Mouse (Mus musculus) gastrocnemius, adult 2 months (tissue): ENCODE results near the gene Six1. TPM values are rescaled to one million over a fixed set of nuclear protein-coding genes. Genes with fewer than 3 reads are reported as not detected.
"Not testable (repeated sequence)": the region's sequence is repeated elsewhere in the genome, so short reads cannot be mapped to it uniquely, and the experiment has no call there.

ENCODE experiments used
- DNase-seq: peaks from one replicate; pipeline ENCODE4 v3.0.0; 2022
- H3K27ac ChIP-seq: fragments of 200-600 bp; 2 replicates; pipeline ENCODE4 v1.8.1; 2022; ENCODE audit warnings: mild to moderate bottlenecking
- H3K4me3 ChIP-seq: fragments of 200-600 bp; 2 replicates; pipeline ENCODE4 v1.8.1; 2022; ENCODE audit warnings: mild to moderate bottlenecking, moderate library complexity
- CTCF ChIP-seq: fragments of 200-600 bp; IDR thresholded peaks from 2 replicates; pipeline ENCODE4 v1.8.1; 2022; ENCODE audit warnings: antibody characterized with exemption, mild to moderate bottlenecking, moderate library complexity
- intact Hi-C: fragments of 180-260 bp; cut with DNase I; formaldehyde crosslinking; loops from one replicate; pipeline ENCODE4 v1.15.1; 2025
- total RNA-seq, 2 experiments: library from RNA; stranded (reverse); gene quantifications; 2 replicates each; pipeline ENCODE4 v1.2.3; 2021

Six1 gene
- total RNA-seq, 2 experiments from 2014 or later = 59.8 to 68.4 TPM

DNA sequence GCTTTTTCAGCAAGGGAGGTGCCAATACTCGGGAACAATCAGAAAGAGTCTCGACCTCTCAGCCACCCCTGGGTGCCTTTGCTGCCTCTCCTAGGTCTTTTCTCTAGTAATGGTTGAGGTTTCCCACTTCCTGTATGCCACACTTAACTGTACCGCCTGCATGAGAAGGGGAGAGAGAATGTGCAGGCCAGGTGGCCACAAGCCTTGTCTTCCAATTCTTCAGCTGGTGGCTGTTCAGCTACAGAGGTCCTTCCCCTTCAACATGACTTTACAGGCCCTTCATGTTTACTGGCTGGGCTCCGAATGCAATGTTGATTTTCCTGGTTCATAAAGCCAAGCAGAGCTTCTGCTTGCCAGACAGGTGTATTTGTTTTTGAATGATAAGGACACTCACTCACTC lies 39.4 kb downstream of the Six1 start:
- no peak for DNase-seq
- H3K4me3 ChIP-seq = no peak overlapping the region
- no peak for TF ChIP-seq CTCF
- H3K27ac ChIP-seq = no peak overlapping the region
- intact Hi-C loops = no loop called here

DNA sequence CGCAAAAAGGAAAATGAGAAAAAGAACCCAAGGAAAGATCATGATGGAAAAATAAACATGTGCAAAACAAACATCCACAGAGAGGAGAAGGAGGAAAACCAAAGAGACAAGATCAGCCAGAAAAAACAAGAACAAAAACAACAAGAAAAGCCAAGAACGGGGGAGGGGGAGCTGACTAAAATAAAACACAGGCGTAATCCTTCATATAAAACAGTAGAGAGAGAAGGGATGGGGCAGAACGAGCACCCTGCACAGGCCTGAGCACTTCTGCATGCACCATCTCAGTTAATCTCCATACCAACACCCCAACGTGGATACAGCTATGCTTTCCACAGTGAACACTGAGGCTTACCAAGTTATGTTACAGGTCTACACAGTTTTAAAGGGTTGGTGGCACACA lies 40.9 kb downstream of the Six1 start:
- intact Hi-C loops = no loop called here
- TF ChIP-seq CTCF = no peak
- H3K27ac ChIP-seq = peak overlapping the region; percentile 68

DNA sequence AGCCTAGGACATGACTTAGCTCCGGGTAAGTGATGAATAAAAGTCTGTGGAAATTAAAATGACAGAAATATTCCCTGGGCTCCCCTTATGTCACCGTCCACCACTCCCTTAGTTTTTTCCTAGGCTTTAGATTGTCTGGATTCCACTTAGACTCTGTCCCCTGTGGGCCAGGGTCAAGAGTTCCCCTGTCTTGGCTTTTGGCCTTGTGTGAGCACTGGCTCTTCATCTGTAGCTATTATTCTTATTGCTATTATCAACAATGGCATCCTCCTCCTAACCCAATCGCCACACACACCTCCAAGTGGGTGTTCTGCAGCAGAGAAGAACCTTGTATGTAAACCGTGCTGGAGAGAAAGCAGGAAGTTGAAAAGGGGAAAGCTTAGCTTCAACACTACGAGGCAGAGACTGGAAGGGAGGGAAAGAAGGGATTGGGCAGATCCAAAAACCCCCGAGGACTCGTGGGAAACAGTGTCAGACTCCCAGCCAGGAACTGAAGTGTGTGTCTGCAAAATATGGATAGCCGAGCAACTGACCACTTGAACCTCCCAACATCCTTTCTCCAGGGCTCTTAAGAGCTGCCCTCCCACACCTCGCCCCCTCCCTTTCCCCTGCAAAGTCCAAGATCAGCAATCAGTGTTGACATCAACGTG lies 41.4 kb downstream of the Six1 start:
- intact Hi-C loops = no loop called here
- no peak for TF ChIP-seq CTCF
- peak; percentile 50 for DNase-seq
- Histone ChIP-seq H3K27ac (peak overlapping the region; percentile 68), H3K4me3 (peak overlapping the region; percentile 17; the same call in 1 of the 2 replicates)

More for the DNA sequence above, 40.9 kb downstream of the Six1 start:
- H3K4me3 ChIP-seq = no peak overlapping the region
- DNase-seq = no peak

DNA sequence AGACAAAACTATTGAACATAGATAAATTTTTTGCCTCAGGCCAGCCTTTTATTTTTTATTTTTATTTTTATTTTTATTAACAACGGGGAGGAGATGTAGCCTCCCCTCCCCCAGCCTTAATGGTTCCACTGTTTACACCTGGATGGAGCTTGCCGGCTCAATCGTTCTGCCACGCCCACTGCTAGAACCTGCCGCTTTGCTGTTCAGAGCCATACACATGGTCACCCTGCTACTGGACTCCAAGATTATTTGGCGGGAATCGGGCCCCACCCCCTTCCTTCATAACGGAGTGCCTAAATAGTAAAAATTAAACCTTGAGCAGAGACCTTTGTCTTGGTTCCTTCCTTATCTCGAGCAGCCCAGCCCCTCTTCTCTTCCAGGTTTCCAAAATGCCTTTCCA lies 50.8 kb downstream of the Six1 start:
- DNase-seq, H3K27ac ChIP-seq, intact Hi-C loops, H3K4me3 ChIP-seq: not testable (repeated sequence)

DNA sequence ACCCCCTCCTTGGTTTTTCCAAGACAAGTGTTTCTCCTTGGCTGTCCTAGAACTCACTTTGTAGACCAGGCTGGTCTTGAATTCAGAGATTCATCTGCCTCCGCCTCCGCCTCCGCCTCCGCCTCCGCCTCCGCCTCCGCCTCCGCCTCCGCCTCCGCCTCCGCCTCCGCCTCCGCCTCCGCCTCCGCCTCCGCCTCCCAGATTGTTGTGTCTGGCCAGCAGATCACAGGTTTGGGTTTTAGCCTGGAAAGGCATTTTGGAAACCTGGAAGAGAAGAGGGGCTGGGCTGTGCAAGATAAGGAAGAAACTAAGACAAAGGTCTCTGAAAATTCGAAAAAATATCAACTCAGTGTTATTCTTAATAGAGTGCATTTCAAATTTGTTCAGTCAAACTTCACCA lies 51.4 kb downstream of the Six1 start:
- peak; percentile 70 for DNase-seq
- H3K27ac ChIP-seq, intact Hi-C loops: not testable (repeated sequence)
- peak overlapping the region; percentile 34 for H3K4me3 ChIP-seq

DNA sequence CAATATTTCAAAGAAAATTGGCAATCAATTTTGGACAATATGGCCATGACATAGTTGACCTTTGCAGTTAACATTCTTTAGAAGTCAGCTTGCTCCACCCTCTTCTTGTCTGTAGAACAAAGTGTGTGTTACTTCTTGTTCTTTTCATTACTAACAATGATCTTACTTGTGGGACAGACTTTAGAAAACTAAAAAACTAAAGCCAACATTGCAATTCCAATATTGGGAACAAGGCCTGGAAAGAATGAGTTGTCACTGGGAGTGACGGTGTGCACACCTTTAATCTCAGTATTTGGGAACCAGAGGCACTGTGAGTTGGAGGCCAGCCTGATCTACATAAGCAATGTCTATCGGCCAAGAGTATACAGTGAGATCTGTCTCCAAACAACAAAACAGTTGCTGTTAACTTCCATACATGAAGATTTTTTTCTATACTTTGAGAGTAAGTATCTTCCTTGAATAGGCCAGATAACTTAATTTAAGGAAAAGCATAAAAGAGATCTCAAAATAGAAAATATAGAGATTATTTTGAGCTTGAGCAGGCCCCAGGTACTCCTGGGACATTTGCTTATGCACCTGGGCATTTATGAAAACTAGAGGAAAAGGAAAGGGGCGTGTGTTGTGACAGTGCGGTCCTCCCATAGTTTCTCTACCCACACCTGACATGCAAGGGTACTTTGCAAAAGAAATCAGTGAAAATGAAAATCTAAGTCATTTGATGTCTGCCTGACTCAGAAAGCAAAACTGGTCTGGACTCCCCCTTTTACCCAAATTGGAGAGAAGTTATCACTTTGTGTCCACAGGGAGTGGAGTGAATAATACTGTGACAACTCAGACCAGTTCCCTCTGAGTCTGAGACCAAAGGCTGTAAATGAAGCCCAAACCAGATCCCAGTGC lies 55.3 kb downstream of the Six1 start:
- no peak for TF ChIP-seq CTCF
- intact Hi-C loops = no loop called here
- Histone ChIP-seq H3K27ac (no peak overlapping the region), H3K4me3 (no peak overlapping the region)
- no peak for DNase-seq

DNA sequence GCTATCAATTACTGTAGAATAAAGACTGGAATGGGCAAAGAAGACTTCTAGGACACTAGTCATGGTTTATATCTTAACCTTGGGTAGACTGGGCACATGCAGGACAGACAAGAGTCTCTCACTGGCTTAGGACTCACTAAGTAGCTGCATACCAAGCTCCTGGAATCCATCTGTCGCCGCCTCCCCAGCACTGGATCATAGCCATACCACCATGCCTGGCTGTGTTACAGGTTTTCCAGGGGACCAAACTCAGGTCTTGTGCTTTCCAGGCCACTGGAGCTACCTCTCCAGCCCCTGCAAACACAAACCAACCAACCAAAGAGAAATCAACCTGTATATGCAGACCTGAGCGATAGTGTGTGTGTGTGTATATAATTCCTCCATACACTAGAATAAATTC lies 57.0 kb downstream of the Six1 start:
- intact Hi-C loops = no loop called here
- H3K27ac ChIP-seq = no peak overlapping the region
- no peak for TF ChIP-seq CTCF
- H3K4me3 ChIP-seq = no peak overlapping the region
- DNase-seq = no peak

Other genes with a start within 250 kb of the Six1 start
- not detected for gene Six6, start 114.0 kb downstream of the Six1 start, total RNA-seq
- gene 4930447C04Rik, start 113.1 kb downstream of the Six1 start, total RNA-seq = not detected
- 10 to 100 TPM; 15.6 to 18.1 TPM for gene Six4, start 59.6 kb upstream of the Six1 start, total RNA-seq
- gene Mnat1, start 69.8 kb upstream of the Six1 start, total RNA-seq = 10 to 100 TPM; 17.6 to 19.4 TPM
- gene Trmt5, start 232.8 kb upstream of the Six1 start, total RNA-seq = 1 to 10 TPM; 8.5 to 8.6 TPM
- 1 to 10 TPM; 1.7 to 3.6 TPM for gene Slc38a6, start 232.9 kb upstream of the Six1 start, total RNA-seq